Mouse (Mus musculus): ENCODE results near the gene Cdk19. TPM values are rescaled to one million over a fixed set of nuclear protein-coding genes. Genes with fewer than 3 reads are reported as not detected.

The Cdk19 gene
- total RNA-seq, 2 experiments from 2014 or later, result 4.8 to 6.8 TPM

DNA sequence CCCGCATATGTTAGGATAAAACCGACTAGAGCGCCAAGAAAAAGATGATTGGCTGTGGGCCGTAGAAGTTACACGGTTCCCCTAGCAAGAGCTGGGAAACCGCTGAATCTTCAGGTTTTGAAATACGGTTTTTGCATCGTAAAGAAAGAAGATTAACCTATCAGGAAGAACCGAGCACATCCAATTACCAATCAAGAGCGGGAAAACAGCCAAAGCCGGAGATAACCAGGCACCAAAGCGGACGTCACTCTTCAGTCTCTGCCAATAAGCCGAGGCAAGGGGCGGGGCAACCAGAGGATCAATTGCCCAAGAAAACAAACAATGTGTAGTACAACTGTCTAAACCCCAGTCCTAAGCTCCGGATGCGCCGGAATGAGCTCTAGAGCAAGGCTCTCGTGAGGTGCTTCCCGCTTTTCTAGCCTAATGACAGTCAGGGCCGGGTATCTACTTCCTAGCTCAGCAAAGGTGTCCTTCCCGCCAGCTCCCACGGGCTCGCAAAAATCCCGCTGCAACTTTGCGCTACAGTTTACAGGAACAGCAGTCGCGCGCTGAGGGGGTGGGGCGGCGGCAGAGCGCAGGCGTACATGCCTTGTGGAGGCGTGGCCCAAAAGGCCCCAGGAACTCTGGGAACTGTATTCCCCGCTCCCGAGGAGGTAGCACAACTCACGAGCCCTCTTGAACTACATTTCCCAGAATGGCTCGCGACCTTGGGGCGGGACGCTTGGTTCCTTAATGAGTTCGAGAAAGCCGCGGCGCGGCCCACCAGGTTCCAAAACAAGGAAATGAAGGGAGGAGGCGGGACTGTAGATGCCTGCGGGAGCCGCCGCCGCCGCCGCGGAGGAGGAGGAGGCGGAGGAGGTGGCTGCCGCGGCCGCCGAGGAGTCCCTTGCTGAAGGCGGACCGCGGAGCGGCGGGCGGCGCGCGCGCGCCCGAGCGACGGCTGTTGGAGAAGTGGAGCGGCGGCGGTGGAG is 9.5 kb downstream of the Cdk19 start:
- DNase-seq, result peak; percentile 98

GRCm38 (mm10) chr10:40349631-40350177 is 10.3 kb downstream of the Cdk19 start:
- DNase-seq, result peak; percentile 65

- DNase-seq, result no peak
Observed at GRCm38 (mm10) chr10:40350245-40350932, 11.0 kb downstream of the Cdk19 start.

DNA sequence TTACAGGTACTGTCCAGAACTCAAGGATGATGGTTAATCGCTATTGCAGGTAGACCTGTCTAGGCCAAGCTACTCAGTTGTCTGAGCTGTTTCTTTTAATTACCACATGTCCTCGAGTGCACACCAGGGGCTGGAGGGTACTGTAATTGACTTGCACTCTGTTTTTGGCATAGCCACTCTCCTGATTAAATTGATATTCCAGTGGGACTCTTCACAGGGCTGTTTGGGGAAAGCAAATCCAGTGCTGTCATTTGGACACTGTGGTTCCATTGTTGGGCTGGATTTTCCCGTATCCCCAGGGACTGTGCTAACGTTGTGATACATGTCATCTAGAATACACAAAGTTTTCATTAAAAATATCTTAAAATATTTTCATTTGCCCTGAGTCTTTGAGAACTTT is 11.8 kb downstream of the Cdk19 start:
- DNase-seq, result no peak

DNA sequence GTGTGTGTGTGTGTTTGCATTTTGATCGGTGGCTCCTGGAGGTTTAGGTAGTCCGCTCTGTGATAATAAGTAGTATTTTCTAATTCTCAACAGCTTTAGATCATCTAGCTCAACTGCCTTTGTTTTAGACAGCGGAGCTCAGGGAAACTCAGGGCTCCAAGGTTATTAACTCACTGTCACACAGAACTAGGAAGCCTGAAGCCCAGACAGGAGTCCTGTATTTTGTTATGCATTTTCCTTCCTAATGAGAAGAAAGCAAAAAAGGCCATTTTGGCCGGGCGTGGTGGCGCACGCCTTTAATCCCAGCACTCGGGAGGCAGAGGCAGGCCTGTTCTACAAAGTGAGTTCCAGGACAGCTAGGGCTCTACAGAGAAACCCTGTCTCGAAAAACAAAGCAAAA is 14.7 kb downstream of the Cdk19 start:
- no peak for DNase-seq

GRCm38 (mm10) chr10:40354556-40354955 is 15.2 kb downstream of the Cdk19 start:
- DNase-seq, result no peak

DNA sequence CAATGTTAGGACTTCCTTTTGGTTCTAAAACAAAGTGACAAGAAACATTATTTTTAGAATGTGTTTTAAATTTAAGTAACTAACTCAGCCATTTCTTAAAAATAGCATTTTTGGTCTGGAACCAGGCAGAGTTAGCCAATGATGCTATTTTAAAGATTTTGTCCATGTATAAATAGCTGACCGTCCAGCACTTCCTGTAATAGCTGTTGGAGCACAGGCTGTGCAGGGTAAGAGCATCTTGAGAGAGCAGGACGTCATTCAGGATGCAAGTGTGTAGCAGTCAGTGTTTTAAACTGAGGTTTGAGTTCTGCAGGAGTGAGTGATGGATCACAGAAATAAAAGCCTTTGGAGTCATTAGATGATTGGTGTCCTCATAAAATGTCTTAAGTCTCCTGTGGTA is 18.8 kb downstream of the Cdk19 start:
- no peak for DNase-seq

DNA sequence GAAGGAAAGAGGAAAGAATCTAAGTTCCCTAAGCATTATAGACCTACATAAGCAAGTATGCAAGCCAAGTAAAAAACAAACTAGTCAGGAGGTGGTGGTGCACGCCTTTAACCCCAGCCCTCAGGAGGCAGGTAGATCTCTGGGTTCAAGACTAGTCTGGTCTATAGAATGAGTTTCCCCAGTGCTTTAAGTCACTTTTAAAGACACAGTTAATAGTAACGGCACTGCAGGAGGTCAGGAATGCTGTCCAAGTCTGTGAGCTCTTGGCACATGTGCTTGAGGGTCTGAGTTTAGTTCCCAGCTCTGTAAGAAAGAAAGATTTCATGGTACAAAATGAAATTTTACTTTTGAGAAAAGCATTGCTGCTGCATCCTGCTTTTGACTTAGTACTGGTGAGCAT is 19.8 kb downstream of the Cdk19 start:
- DNase-seq, result no peak

- DNase-seq, result no peak
Observed at GRCm38 (mm10) chr10:40363004-40363403, 23.6 kb downstream of the Cdk19 start.

DNA sequence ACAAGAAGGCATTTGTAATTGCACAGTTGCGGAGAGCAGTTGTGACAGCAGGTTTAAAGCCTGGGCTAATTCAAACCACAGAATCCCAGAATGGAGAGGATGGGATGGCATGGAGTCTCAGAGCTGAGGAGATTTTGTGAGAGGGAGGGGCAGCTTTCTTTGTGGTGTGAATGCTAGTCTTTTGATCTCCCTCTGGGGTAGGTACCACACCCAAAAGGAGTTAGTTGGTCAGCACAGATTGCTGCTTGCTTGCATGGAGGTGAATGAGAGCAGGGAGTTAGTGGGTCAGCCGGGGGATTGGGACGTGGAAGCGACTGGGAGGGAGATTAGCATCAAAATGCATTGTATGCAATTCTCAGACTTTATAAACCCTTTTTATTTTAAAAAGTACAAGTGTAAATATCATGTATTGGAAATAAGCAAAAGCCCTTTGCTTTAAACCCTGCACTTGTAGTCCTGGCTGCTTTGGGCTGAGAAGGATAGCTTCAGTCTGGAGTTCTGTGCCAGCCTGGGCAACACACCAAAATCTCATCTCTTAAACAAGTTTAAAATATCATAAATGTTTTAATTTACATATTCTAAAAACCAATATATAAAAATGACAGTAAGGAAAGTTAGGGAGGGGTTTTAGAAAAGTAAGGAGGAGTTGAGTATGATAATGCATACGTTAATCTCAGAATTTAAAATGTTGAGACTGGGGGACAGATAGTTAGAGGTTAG is 25.4 kb downstream of the Cdk19 start:
- DNase-seq, result no peak

GRCm38 (mm10) chr10:40365991-40366390 is 26.6 kb downstream of the Cdk19 start:
- no peak for DNase-seq

GRCm38 (mm10) chr10:40368516-40368915 is 29.2 kb downstream of the Cdk19 start:
- no peak for DNase-seq

- no peak for DNase-seq
Observed at GRCm38 (mm10) chr10:40370156-40370555, 30.8 kb downstream of the Cdk19 start.

DNA sequence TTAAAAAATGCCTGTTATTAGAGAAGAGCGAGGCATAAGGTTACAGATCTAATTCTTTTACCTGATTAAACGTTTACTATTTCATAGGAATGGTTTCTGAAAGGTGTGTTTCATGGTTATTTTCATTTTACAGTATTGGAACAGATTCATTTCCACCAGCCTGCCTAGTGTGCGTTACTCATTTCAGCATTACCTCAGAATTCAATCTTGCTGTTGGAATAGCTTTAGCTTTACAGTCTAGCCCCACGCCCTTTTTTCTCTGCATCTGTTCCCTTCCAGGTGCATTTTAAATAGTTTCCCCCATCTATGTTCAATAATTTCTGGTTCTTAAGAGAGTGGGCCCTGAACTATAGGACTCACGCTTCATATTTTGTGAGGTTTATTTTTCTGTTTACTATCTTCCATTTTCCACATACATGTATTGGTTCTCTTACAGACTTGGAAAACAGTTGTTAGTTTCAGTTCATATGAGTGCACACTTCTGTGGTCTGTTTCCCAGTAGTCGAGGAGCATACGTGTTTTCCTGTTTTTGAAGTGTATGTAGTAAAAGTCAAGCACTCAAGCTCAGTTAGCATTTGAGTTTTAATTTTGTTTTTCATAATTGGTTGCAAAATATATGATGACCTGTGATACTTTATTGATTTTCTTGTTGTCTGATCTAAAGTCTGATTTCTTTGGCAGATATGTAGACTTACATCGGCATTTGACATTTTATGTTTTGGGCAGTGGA is 32.0 kb downstream of the Cdk19 start:
- no peak for DNase-seq

DNA sequence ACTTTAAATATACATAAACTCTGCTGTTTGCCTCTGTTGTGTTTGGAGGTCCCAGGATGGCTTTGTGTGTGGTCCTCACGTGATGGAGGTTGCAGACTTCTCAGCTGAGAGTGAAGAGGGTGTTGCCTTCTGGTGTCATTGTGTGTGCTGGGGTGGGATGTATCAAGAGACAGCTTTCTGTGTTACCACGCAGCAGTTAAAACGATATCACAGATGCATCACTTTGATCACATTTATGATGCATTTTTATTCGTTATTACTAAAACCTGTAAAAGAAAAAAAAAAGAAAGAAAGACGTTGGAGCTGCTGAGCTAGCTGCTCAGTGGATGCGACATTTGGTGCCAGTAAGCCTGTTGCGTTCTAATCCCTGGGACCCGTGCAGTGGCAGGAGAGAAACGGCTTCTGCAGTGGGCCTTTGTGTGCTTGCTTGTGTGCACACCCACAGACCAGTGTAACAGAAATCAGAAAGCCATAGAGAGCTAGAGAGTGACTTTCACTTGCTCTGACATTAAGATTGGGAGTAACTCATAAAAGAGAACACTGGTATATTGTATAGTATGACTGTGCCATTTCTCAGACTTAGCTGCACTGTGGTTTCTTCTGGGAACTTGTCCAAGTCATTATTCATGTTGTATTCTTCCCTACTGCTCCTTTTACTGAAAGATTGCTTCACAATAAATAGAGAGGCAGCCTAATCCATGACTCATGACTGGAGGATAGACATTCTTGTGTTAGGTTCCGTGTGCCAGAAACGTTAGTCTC is 32.7 kb downstream of the Cdk19 start:
- no peak for DNase-seq

DNA sequence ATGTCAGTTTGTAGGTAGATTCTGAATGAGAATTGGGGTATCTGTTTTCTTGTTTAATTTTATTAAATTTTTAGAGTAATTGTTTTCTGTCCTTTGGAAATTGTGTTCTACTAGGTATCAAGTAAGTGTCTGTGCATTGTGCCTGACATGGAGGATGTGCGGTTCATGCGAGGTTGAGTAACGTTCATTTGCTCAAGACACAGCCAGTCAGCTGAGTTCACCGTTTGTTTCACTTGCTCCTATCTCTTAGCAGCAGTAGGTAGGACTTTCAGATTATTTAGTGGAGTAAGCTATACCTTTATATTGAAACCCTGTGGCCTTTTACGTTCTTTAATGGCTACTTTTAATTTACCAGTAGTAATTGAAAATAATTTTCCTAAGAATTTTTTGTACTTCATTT is 34.4 kb downstream of the Cdk19 start:
- no peak for DNase-seq

GRCm38 (mm10) chr10:40374828-40375227 is 35.5 kb downstream of the Cdk19 start:
- DNase-seq, result no peak

DNA sequence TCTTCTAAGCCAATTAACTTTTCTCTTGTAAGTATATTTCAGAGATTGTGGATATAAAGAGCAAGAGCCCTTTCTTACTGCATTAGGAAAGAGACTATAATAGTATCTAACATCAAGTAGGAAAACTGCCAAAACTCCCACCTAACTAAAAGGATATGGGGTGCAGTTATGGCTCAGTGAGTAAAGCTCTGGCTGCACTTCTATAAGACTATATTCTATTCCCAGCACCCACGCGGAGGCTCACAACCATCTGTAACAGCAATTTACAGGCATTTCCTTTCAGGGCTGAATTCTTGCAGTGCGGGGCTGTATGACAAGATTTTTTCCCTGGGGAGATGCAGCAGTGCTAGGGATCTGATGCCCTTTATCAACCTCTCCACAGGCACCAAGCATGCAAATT is 36.9 kb downstream of the Cdk19 start:
- DNase-seq, result no peak

GRCm38 (mm10) chr10:40378284-40378683 is 38.9 kb downstream of the Cdk19 start:
- DNase-seq, result no peak

DNA sequence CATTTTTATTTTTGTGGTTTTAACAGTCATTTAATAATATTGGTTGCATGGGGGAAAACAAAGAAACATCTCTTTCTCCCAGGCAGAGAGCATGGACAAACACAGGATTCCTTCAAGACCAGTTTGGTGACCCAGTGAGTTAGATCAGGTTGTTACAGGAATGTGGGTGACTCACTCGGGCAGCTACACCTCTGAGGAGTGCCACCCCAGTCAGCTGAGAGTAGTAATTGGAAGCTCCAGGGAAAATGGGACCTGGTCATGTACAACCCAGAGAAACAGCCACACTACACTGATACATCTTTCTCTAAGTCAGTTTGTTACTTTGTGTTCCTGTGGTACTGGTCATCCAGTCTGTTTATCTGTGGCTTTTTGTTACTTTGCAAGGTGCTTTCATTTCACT is 40.3 kb downstream of the Cdk19 start:
- DNase-seq, result no peak

- DNase-seq, result no peak
Observed at GRCm38 (mm10) chr10:40385397-40385796, 46.0 kb downstream of the Cdk19 start.
